Mouse (Mus musculus): ENCODE measurements around the gene Rad23a.

GRCm38 (mm10) chr8:84810896-84811295 lies 29.6 kb downstream of the Rad23a start:
- no peak for TF ChIP-seq MAFK (IDR thresholded peaks at IDR 0.05; ENCODE audit: insufficient read depth, low read depth, low read length)
- TF ChIP-seq ZNF384 (IDR thresholded peaks at IDR 0.05; ENCODE audit: low read depth, low read length), result no peak

All from ES-E14 (cell line).